Mouse (Mus musculus) brain, embryonic 14.5 days (tissue): ENCODE measurements around the gene Mtcl1.

Source experiments
- CTCF ChIP-seq: fragments of 200-500 bp; IDR thresholded peaks from 2 replicates; pipeline ENCODE4 v1.5.1; 2012; ENCODE audit warnings: inconsistent platforms, mild to moderate bottlenecking, moderate library complexity, borderline replicate concordance; ENCODE audit not compliant: insufficient read depth, insufficient read length; ENCODE audit errors: extremely low read depth
- POLR2A ChIP-seq: fragments of 200-500 bp; IDR thresholded peaks from 2 replicates; pipeline ENCODE4 v1.6.1; 2012; ENCODE audit warnings: mild to moderate bottlenecking, inconsistent platforms, borderline replicate concordance; ENCODE audit not compliant: poor library complexity, insufficient read depth, insufficient read length, severe bottlenecking; ENCODE audit errors: extremely low read depth

DNA sequence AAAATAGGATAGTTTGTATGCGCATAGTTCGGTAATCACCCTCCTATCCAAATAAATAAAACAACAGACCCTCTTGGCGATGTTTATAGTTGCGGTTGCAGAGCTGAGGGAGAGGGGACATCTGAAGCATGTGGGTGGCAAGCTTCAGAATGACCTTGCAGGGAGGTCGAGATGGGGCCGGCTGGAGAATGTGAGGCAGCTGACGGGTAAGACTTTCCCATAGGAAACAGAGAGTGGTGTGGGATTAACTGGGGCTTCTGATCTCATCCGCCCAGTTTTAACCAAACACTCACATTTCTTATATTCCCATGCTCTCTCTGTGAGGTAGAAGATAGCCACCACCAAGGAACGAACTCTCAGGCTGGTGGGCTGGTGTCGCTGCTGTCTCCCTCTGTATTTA lies 134.1 kb downstream of the Mtcl1 start:
- TF ChIP-seq CTCF (no peak), POLR2A (no peak)
